Mouse (Mus musculus): ENCODE results near the gene Kiz. TPM values are rescaled to one million over a fixed set of nuclear protein-coding genes. Genes with fewer than 3 reads are reported as not detected.

Kiz gene
- polyA plus RNA-seq, 1 experiment = 9.6 TPM

- H3K27me3 ChIP-seq (ENCODE audit: control insufficient read depth, insufficient read depth, insufficient read length) = no peaks in the 10 kb centered on the region
- no peak overlapping the region for H3K4me2 ChIP-seq (ENCODE audit: low read depth)
- H3K4me3 ChIP-seq = no peak overlapping the region
- H3ac ChIP-seq (ENCODE audit: control insufficient read depth, insufficient read length) = no peak overlapping the region
- TF ChIP-seq MYOD1 (IDR thresholded peaks at IDR 0.05; ENCODE audit: control insufficient read depth in 1 of 3, insufficient read length in 2 of 3, low read depth in 2 of 3) (peak in 1 of 3 experiments; percentile 6), REST (IDR thresholded peaks at IDR 0.05; ENCODE audit: insufficient read depth, insufficient read length) (no peak)
- H3K79me2 ChIP-seq (ENCODE audit: control insufficient read depth, insufficient read depth) = no peaks in the 10 kb centered on the region
- H3K36me3 ChIP-seq (ENCODE audit: control insufficient read depth, insufficient read depth) = no peaks in the 10 kb centered on the region
Measured at GRCm38 (mm10) chr2:146956366-146956765, 100.7 kb downstream of the Kiz start.

GRCm38 (mm10) chr2:146958398-146958911 lies 102.8 kb downstream of the Kiz start:
- H3K79me2 ChIP-seq (ENCODE audit: control insufficient read depth, insufficient read depth) = no peaks in the 10 kb centered on the region
- TF ChIP-seq TCF12 (IDR thresholded peaks at IDR 0.05; ENCODE audit: insufficient read depth, poor library complexity, severe bottlenecking) (no peak), MYOD1 (IDR thresholded peaks at IDR 0.05; ENCODE audit: control insufficient read depth in 1 of 3, insufficient read length in 2 of 3, low read depth in 2 of 3) (no peak), SRF (IDR thresholded peaks at IDR 0.05; ENCODE audit: control insufficient read depth, insufficient read length, low read depth) (no peak), CEBPB (IDR thresholded peaks at IDR 0.05; ENCODE audit: insufficient read depth, poor library complexity, severe bottlenecking) (no peak), POLR2A (IDR thresholded peaks at IDR 0.05; ENCODE audit: insufficient read length, low read depth) (no peak), MAX (IDR thresholded peaks at IDR 0.05; ENCODE audit: low read depth) (no peak), USF1 (IDR thresholded peaks at IDR 0.05; ENCODE audit: low read depth) (no peak), E2F4 (IDR thresholded peaks at IDR 0.05; ENCODE audit: insufficient read depth) (no peak), REST (IDR thresholded peaks at IDR 0.05; ENCODE audit: insufficient read depth, insufficient read length) (no peak), TCF3 (IDR thresholded peaks at IDR 0.05; ENCODE audit: insufficient read length, low read depth) (no peak), POLR2AphosphoS2 (IDR thresholded peaks at IDR 0.05; ENCODE audit: insufficient read length, low read depth) (no peak), MYOG (IDR thresholded peaks at IDR 0.05; ENCODE audit: control insufficient read depth in 1 of 3, insufficient read depth in 1 of 3, insufficient read length in 2 of 3, low read depth in 2 of 3) (no peak)
- no peak overlapping the region for H3ac ChIP-seq (ENCODE audit: control insufficient read depth, insufficient read length)
- H3K36me3 ChIP-seq (ENCODE audit: control insufficient read depth, insufficient read depth) = no peaks in the 10 kb centered on the region
- no peak overlapping the region for H3K4me2 ChIP-seq (ENCODE audit: low read depth)
- no peaks in the 10 kb centered on the region for H3K27me3 ChIP-seq (ENCODE audit: control insufficient read depth, insufficient read depth, insufficient read length)
- H3K4me3 ChIP-seq = no peak overlapping the region

GRCm38 (mm10) chr2:146958951-146959821 lies 103.5 kb downstream of the Kiz start:
- no peaks in the 10 kb centered on the region for H3K79me2 ChIP-seq (ENCODE audit: control insufficient read depth, insufficient read depth)
- no peak overlapping the region for H3ac ChIP-seq (ENCODE audit: control insufficient read depth, insufficient read length)
- no peaks in the 10 kb centered on the region for H3K27me3 ChIP-seq (ENCODE audit: control insufficient read depth, insufficient read depth, insufficient read length)
- H3K4me3 ChIP-seq = no peak overlapping the region
- TF ChIP-seq USF1 (IDR thresholded peaks at IDR 0.05; ENCODE audit: low read depth) (peak; percentile 52), E2F4 (IDR thresholded peaks at IDR 0.05; ENCODE audit: insufficient read depth) (no peak), TCF3 (IDR thresholded peaks at IDR 0.05; ENCODE audit: insufficient read length, low read depth) (no peak), TCF12 (IDR thresholded peaks at IDR 0.05; ENCODE audit: insufficient read depth, poor library complexity, severe bottlenecking) (no peak), SRF (IDR thresholded peaks at IDR 0.05; ENCODE audit: control insufficient read depth, insufficient read length, low read depth) (no peak), POLR2A (IDR thresholded peaks at IDR 0.05; ENCODE audit: insufficient read length, low read depth) (no peak)
- no peaks in the 10 kb centered on the region for H3K36me3 ChIP-seq (ENCODE audit: control insufficient read depth, insufficient read depth)
- H3K4me2 ChIP-seq (ENCODE audit: low read depth) = peak overlapping the region; percentile 55

- Histone ChIP-seq H3ac (ENCODE audit: control insufficient read depth, insufficient read length) (no peak overlapping the region), H3K27me3 (ENCODE audit: control insufficient read depth, insufficient read depth, insufficient read length) (no peaks in the 10 kb centered on the region), H3K79me2 (ENCODE audit: control insufficient read depth, insufficient read depth) (no peaks in the 10 kb centered on the region), H3K4me3 (no peak overlapping the region), H3K4me2 (ENCODE audit: low read depth) (no peak overlapping the region), H3K36me3 (ENCODE audit: control insufficient read depth, insufficient read depth) (no peaks in the 10 kb centered on the region)
- TF ChIP-seq MYOG (IDR thresholded peaks at IDR 0.05; ENCODE audit: control insufficient read depth in 1 of 3, insufficient read depth in 1 of 3, insufficient read length in 2 of 3, low read depth in 2 of 3) (no peak), TCF3 (IDR thresholded peaks at IDR 0.05; ENCODE audit: insufficient read length, low read depth) (no peak), TCF12 (IDR thresholded peaks at IDR 0.05; ENCODE audit: insufficient read depth, poor library complexity, severe bottlenecking) (no peak), REST (IDR thresholded peaks at IDR 0.05; ENCODE audit: insufficient read depth, insufficient read length) (no peak), SRF (IDR thresholded peaks at IDR 0.05; ENCODE audit: control insufficient read depth, insufficient read length, low read depth) (no peak), MAX (IDR thresholded peaks at IDR 0.05; ENCODE audit: low read depth) (no peak), MYOD1 (IDR thresholded peaks at IDR 0.05; ENCODE audit: control insufficient read depth in 1 of 3, insufficient read length in 2 of 3, low read depth in 2 of 3) (no peak), USF1 (IDR thresholded peaks at IDR 0.05; ENCODE audit: low read depth) (no peak), E2F4 (IDR thresholded peaks at IDR 0.05; ENCODE audit: insufficient read depth) (no peak), CEBPB (IDR thresholded peaks at IDR 0.05; ENCODE audit: insufficient read depth, poor library complexity, severe bottlenecking) (no peak), POLR2AphosphoS2 (IDR thresholded peaks at IDR 0.05; ENCODE audit: insufficient read length, low read depth) (no peak), POLR2A (IDR thresholded peaks at IDR 0.05; ENCODE audit: insufficient read length, low read depth) (no peak)
Measured at GRCm38 (mm10) chr2:146975024-146975423, 119.4 kb downstream of the Kiz start.
